Mouse (Mus musculus) CH12F3 (cell line): ENCODE measurements around the gene Fmo3.

Experiments
- in situ Hi-C: fragments of 300-500 bp; cut with MboI; formaldehyde crosslinking; loops from 2 replicates; pipeline ENCODE4 v1.14.3; 2020; ENCODE audit warnings: low sequenced_read_pairs

Gene Fmo3

DNA sequence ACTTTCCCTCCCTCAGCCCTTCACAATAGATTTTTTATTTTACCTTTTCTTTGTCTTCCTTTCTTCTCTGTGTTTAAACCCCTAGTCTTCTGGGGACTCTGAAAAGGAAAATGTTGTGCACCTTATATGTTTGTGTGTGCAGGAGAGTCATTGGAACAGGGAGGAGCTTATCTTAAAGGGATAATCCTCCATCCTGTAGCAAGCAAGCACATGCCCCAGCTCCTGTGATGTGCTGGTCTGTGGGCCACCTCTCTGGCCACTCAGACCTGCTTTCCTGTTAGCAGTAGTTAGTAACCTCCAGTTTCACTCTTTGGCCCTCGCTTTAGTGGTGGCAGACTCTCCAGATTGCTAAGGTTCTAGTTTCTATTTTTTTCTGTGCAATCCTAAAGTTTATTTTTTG, at the start of gene Fmo3:
Fmo3 (minus strand) TSS at position 101 of the 400 bp plus-strand sequence.
- in situ Hi-C loops = no loop called here

DNA sequence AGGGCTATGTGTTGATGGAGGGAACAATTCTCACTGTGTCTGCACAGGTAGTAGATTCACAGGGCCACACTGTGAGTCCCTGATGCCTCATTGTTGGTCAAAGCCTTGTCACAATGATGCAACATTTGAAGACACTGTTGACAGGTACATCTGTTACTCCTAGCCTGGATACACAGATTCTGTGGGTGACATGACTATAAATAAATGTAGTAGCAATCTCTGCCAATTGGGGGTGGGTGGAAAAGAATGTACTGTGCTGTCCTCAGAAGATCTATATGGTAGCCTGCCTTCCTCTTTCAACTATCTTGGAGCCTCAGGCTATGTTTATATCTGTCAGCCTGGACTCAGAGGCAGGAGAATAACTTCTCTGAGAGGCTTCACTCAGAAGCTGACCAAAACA, 38.7 kb upstream of the Fmo3 start:
- in situ Hi-C loops = no loop called here

DNA sequence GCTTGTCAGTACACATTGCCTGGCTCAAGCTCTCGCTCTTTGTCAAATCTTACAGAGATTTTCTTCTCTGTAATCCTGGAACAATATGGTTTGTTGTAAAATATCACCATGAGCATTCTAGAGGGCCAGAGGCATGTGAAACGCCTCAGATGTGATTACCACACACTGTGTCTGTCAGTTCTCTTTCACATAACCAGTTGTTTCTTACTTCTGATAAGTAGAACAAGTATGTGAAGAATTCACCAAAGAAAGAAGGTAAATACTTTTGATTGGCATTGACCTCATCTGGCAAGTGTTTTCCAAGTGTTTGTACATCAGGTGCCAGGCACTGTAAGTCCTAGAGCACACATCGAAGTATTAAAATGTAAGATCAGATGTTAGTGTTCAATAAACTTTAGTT, 24.9 kb upstream of the Fmo3 start:
- in situ Hi-C loops = no loop called here

DNA sequence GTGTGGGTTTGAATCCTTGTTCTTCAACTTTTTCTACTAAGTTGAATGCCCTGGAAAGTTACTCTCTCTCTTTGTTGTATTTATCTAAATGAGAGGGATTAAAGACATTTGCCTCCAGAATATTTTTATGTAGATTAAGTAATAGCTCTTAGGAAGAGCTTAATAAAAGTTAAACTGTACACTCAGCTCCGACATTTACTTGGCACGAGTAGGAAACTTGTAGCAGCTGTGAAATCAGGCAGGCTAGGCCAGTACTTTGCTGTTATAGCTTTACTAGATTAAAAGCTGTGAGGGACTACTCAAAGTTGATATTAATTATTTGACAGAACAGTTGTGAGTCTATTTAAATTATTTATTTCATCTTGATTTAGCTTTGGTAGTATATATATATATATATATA, 19.2 kb upstream of the Fmo3 start:
- in situ Hi-C loops = no loop called here

DNA sequence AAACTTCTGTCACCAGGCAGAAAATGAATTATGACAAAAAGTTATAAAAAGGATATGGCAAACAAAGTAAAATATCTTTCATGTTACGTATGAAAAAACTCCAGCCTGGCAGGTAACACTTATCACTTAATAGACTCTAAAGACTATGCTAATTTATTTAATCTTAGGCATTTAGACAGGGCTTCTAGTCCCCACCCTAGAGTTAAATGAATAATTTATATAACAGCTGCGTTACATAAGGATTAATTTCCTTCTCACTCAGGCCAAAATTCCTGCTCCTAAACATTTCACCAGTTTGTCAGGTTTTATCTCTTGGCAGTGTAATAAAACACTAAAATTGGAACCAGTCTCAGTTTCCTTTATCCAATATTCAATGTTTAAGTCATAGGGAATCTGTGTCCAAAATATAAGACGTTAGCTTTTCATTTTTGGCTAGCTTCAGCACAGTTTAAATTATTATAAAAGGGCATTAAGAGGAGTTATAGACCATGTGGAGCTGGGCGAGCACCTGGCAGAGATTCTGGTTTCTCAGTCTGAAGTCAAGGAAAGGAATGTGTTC, 17.0 kb upstream of the Fmo3 start:
- in situ Hi-C loops = no loop called here

DNA sequence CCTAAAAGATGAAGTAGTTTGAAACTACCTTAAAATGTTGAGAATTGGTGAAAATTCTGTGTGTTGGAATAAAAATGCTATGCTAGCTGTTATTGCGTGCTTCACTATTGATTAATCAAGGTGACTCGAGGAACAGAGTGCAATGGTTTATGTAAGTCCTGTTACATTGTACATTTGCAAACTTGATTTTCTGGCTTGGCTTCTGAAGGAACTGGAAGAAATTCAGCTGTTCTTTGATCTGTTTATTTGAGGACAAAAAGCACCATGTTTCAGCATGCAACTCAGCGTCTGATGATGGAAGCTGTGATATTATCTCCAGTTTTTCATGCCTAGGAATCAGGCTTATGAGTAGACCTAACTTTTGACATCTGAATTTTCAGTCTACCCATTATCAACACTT, 3.2 kb upstream of the Fmo3 start:
- in situ Hi-C loops = no loop called here

DNA sequence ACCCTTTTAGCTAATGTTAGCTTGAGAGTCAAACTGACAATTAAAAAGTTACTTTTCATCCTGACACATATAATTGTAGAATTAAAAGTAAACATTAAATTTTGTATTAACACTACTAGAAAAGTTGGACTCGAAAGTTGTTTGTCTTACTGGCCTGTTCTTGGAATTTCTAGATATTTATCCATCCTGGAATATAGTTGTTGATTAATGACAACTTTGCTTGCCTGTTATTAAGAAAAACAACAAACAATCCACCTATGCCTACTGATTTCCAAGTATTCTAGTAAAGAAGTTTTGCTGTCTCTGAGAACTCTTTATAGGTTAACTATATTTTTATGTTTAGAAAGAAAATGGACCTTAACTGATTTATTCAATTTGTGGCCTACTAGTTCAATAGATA, 2.4 kb upstream of the Fmo3 start:
- in situ Hi-C loops = no loop called here

DNA sequence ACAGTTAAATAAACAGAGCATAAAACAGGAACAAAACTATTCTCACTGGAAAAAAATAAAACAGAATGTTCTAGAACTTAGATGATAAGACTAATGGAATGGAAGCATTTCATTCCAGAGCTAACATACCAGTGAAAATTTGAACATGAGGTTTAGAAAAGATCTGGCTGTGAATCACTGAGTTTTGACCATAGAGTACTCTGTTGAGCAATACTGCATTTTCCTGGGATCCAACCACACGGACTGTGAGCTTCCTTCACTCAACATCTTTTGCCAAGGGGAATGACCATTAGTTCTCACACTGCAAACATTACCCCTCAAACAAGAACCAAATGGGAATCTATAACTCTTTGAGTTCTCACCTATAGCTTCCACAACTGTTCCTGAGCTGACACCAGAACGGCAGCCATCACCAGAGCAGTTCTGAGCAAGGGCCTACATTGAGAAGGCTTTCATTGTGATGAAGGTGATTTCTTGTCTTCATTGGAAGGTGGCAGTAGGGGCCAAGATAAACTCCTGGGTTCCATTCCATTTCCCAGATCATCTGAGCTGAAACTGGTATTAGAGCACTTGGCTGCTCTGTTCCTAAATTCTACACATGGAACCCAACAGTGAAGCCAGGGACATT, 1.9 kb upstream of the Fmo3 start:
- in situ Hi-C loops = no loop called here

DNA sequence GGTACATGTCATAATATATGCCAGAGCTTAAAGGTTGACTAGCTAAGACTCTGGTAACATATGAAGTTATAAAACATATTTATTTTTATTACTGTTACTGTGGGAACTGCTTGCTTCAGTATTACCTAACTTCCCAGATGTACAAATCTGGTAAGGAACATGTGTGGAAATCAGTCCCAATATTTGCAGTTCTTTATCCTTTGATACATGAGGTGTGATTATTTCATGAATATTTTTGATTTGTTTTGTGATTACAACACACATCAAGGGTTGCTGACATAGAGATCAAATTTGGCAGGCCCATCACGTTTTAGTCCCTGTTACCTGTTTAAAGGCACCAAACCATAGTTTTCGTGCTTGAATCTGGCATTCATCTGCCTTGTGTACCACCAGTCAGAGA, 20.8 kb downstream of the Fmo3 start:
- in situ Hi-C loops = no loop called here

DNA sequence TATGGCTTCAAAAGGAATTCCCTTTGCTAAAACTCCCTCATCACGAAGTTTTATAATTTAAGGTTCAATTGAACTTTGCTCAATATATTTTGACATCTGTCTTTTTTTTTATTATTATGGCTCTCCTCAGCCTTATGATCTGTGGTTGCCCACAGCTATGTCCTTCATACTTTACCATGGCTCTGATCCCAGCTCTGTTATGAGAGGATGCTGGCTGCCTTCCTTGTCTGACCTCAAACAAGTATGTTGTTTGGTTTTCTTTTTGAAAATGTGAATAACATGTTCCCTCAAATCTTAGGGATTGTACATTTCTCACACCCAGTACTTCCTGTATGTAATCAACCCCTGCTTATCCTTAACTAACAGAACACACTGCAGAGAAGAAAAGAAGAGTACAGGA, 26.9 kb downstream of the Fmo3 start:
- in situ Hi-C loops = no loop called here

DNA sequence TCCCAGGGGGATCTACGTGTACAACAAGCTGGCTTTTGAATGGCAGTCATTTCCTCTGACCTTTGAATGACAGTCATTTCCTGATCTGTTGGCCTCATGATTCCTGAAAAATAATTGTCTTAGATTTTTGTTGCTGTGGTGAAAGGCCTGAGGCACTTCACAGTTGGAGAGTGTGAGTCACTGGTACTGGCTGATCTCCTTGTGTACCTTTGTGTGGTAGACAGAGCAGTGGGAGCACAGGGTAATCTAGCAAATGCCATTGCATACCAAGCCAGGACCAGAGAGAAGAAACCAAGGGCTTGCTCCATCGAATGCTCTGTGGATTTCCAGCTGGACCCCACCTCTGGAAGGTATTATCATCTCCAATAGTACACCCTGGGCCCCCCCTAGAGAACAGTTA, 31.2 kb downstream of the Fmo3 start:
- in situ Hi-C loops = no loop called here

DNA sequence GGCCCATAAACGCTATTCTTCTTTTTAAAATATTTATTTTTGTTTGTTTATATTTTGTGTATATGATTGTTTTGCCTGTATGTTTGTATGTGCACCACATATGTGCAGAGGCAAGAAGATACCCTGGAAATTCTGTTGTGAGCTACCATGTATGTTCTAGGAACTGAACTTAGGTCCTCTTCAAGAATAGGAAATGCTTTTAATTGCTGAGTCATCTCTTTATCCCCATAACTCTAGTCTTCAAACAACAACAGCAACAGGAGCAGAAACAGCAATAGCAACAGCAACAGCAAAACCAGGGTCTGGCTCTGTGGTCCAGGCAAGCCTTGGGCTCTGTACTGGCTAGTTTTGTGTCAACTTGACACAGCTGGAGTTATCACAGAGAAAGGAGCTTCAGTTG, 34.6 kb downstream of the Fmo3 start:
- in situ Hi-C loops = no loop called here

DNA sequence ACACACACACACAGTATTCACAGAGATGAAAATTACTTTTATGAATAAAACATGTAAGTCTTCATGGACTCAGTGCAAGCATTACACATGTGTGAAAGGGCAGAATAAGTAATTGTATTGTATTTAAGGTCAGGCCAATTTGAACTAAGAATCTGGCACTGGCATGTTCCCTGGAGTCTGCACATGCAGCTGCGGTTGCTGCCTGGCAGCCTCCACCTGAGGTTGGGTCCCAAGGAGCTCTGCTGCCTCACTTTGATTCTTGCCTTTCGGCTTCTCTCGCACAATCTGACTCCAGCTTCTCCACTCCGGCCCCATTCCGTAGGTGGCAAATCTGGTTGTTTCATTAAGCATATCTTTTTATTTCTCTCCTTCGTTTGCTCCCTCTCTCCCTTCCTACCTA, 36.4 kb downstream of the Fmo3 start:
- in situ Hi-C loops = no loop called here

DNA sequence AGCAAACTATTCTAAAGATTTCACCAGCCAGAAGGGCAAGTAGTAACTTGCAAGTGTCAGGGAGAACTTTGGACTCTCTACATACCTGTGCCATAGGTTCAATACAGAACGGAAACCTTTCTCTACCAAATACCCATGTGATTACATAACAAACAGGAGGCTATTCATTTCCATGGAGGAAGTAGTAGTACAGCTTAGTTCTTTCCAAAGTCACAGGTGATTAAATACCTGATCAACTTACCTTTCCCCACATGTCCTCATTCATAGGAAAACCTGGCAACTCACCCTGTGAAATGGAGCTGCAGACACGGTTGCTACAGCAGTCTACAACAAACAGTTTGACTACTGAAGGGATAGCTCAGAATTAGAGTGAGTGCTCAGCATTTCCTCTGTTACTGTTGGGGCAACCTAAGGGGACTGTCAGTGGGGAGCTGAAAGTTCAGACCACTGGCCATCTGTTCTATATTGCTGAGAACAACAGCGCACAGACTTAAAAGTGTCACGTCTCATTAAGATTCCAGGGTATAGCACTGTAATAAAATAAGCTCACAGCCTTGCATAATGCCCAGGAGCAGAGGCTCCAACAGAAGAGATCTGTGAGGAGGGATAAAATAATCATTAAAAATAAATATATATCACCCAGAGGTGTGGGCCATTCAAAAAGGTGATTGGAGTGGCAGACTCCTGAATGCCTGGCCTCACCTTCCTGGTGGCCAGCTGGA, 37.3 kb downstream of the Fmo3 start:
- in situ Hi-C loops = no loop called here

DNA sequence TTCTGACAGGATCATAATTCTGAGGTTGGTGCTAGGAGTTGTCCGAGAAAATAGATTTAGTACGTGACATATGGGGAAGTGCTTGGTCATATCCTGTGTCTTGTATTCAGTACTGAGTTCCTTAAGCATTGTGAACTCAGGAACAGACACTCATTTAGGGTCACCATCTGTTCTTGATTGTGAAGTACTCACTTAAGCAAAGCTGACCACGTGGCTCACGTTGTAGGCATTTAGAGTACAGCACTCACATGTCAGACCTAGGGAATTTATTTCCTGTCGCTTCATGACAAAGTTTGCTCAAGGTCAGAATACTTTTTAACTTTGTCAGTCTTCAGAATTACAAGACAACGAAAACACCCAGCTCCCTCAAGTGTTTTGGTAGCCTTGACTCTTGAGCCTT, 40.6 kb downstream of the Fmo3 start:
- in situ Hi-C loops = no loop called here

DNA sequence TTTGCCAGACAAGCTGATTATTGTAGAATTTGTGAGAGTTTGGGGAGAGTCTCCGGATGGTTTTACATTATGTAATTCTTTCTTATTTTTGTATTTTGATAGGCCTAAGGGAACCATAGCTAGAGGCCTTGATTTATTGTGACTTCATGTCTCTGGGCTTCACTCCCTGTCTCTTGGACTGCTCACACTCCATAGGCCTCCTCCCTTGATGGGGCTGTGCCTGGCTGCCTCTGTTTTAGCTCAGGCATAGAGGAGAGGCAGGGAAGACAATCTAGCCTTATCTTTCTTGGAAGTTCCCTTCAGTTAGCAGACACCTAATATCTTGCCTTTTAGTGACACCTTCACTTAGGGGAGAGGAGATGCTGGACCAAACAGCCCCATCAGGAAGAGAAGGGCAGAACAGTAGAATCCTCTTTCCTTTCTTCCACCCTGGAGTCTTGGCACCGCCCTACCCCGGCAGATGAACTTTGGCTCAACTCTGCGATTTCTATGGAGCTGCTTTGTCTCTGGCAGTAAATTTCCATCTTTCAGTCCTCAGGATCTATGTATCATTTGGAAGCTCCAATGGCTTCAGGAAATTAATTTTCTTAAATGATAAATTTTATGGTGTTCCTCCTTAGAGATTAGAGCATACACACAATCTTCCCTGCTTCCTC, 45.5 kb downstream of the Fmo3 start:
- in situ Hi-C loops = no loop called here

DNA sequence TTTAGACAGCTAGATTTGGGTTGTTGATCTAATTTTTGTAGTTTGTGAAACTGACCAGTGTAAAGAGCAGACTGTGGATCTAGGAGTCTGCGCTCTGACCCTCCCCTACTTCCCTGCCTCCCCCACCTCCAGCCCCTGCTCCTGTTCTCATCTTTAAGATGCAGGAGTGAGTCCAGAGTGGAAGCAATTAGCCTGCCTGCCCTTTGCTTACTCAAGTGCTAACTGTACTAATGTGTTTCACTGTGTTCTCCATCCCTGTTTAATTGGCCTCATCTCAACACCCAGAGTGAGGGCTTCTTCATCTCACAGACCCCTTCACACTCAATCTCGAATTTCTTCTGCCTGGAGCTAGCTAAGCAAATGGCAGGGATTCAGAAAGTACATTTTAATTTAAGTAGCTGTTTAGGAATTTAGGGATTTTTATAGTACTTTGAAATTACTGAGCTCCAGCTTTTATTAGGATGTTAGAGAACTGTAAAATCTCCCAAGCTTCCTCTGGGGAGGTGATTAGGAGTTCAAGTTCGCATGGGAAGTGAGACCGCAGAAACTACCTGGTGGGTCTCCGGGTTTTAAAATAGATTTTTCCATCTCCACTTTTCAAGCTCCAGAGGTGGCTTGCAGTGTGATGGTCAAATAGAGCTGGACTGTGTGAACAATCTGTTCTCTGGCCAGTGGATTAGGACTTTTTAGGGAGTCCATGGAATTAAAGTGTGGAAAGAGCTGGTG, 46.2 kb downstream of the Fmo3 start:
- in situ Hi-C loops = no loop called here

DNA sequence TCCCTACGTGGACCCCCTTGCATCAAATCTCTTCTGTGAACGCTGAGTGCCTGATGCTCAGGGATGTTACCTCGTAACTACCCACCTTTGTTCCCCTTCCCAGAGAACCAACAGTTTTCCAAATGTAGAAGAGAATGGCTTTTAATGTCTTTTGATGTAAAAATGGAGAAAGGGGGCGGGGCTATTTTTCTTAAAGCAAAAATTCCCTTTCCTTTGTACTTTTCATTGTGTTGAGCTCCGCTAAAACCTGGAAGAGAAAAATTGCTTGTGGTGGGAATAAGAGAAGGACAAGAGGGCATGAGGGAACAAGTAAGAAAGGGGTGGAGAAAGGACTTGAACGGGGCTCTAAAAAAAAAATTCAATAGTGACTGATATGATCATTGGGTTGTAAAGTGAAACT, 46.9 kb downstream of the Fmo3 start, which contains the start of gene Fmo6:
Fmo6 (minus strand) TSS at position 101 of the 400 bp plus-strand sequence.
- in situ Hi-C loops = no loop called here

DNA sequence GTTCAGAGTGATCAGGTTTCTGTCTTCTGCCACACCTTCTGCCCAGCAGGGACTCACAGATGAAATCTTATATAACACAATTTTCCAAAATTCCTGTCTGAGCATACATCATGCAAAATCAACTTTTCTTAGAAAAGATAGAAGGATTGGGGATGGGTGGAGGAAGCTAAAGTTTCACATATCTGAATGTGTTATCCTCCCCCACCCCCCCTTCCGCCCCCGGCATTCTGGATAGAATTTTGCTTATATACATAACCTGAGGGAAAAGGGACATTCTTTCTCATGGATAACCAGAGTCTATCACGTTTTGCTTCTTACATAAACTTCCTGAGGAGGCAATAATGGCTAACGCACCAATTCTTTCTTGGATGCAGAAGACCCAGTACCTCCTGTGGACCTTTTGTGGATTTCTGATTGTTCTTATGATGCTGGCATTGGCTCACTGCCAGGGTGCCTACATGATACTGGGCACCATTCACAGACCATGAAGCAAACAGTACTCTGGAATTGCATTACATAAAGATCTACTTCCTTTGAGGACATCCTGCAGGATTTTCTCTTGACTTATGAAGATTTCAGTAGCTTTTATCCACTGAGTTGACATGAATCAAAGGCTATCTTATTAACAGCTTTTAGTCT, 49.8 kb downstream of the Fmo3 start:
- in situ Hi-C loops = no loop called here

DNA sequence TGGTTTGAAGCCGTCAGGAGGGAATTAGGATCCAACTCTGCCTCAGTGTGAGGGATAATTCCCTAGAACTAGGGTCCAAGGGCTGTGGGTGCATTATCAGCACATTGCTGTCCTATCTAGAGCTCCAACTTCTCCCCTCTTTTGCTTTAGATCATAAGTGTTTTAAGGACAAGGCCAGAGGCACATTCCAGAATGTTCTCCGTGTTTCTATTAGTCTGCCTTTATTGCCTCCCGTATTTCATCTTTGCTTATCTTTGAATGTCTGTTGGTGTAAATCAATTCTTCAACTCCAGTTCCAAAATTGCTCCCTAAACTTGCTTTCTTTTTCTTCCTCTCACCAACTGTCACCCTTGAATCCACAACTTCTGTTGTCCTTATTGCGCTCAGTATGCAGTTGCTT, 51.9 kb downstream of the Fmo3 start:
- in situ Hi-C loops = no loop called here

DNA sequence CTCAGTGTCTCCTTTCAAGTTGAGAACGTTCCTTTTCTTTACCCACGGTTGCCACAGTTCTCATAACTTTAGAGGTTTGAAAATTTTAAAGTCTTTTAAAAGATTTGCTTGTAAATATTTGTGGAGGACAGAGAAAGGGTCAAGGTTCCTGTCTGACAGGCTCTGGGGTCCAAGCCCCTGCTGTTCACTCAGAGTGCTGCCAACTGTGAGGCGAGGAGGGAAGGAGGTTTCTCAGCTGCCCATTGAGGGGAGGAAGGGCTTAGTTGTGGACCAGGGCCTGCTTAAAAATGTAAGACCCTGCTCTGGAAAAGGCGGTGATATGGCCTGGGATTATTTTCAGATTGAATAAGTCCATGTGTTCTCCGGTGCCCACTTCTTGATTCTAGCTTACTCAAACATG, 52.4 kb downstream of the Fmo3 start:
- in situ Hi-C loops = no loop called here
